In genomic region chr7:133954111-133955091, GRCm38 (mm10) we compare ENCODE assay signal across 11 mouse cellular contexts.
DNase-seq lines count a peak whose midpoint lies in the region.
"Had no signal": no experiment of that assay in that cellular context is flagged by ENCODE, and none has a peak within 500 bp of the region (broad histone marks: within the 10 kb centered on the region; RNA-seq: fewer than 3 reads in every experiment).

No protein-coding gene starts in this region.

- peak; percentile 26 for DNase-seq in heart, postnatal 4 days
- no peak for DNase-seq in heart, adult 18-20 months
- peak; percentile 43 for DNase-seq in retina, postnatal 1 day
- no peak for DNase-seq in retina, embryonic 14.5 days (ENCODE audit: low spot score)
- peak; percentile 53 to 69 for DNase-seq in kidney, postnatal 36 days
- DNase-seq in yolk sac, embryonic 10.5 days (ENCODE audit: low spot score) = peak; percentile 47
- no peak for DNase-seq in left cerebral cortex, adult 11 months (ENCODE audit: low spot score)
- DNase-seq: adrenal gland, postnatal 36 days; heart, adult 2 months; layer of hippocampus, adult 9-11 months; thymus, adult 18-20 months had no signal

Comparison
In these comparisons a context has a peak if more than half of its experiments do, and no peak if none do; other contexts are left out.
1. DNase-seq: peak in heart, postnatal 4 days (single experiment), retina, postnatal 1 day (single experiment), kidney, postnatal 36 days (2 of 2) and yolk sac, embryonic 10.5 days (single experiment); none in heart, adult 18-20 months (0 of 2), retina, embryonic 14.5 days (single experiment) and left cerebral cortex, adult 11 months (single experiment).